Mouse (Mus musculus) left cerebral cortex, postnatal 14 days (tissue): ENCODE measurements at regions not wholly inside any gene's neighbourhood (a gene's known extent, or its start where the extent isn't known, plus 50 kb on each side); places are given as distances from the start of the nearest gene placed in this dataset.

ENCODE experiments used
- DNase-seq, 2 experiments: peaks; one replicate each; pipeline ENCODE4 v3.0.0; 2021 to 2022; ENCODE audit warnings: low spot score in 2 of 2, mixed read lengths in 1 of 2
- intact Hi-C: fragments of 180-260 bp; cut with DNase I; formaldehyde crosslinking; loops from one replicate; pipeline ENCODE4 v1.15.1; 2025

DNA sequence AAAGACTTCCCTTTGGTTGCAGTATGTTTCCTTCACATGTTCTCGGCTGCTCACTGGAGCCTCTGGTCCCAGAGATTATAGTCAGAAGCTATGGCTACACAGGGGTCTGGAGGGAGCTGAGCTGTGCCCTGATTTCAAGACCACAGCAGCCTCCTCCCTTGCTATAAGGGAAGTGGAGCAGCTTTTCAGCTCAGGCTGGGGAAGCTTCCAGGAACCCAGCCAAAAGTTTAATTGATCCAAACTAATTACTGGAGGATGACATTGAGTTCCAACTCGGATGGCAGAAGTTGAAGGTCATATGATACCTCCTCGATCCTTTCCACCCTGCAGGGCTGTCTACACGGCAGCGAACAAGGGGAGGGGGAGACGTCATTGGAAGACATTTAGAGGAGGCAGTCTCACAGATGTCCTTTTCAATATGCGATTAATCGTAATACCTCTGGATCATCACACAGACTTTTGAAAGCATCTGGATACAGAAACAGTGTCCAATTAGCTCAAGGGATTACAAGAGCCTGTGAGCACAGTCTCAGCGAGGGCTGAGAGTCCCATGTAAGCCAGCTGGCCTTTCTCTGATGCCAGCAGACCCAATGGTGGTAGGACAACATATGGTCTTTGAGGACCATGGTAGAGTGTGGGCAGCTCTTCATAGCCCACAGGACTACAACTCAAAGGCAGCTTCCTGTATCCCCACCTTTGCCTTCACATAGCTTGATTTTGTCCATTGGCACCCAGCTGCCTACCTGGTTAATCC, 396.1 kb upstream of the Trpc7 start:
- no peak for DNase-seq
- intact Hi-C loops = no loop called here

- intact Hi-C loops = no loop called here
- no peak for DNase-seq
Measured at GRCm38 (mm10) chr13:57286168-57286567, 390.4 kb upstream of the Trpc7 start.

DNA sequence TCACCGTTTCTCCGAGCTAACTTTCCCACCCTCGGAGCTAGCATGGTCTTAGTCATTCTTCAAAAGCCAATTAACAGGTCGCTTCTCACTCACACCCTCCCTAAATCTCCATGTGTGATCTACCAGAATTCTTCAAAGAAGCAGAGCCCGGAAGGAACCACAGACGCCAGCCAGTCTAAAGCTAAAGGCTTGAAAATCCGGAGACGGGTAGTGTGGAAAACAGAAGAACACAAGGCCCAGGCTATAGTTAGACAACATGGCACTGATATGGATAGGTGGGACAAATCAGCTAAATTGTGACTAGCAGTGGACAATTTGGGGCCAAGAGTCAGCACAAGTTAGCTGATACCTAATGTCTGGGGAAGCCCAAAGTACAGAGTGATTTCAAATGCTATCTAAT, 387.0 kb upstream of the Trpc7 start:
- no peak for DNase-seq
- intact Hi-C loops = no loop called here

GRCm38 (mm10) chr13:57281941-57282710, 386.3 kb upstream of the Trpc7 start:
- DNase-seq = no peak
- intact Hi-C loops = loop anchor here (1.0 kb wide), 1 partner anchor 626 kb away; the partner anchor contains the start of gene Spock1

- DNase-seq = peak; percentile 71 to 78
- intact Hi-C loops = loop anchor here (1.0 kb wide), 1 partner anchor 627 kb away; the partner anchor contains the start of gene Spock1
Measured at GRCm38 (mm10) chr13:57281504-57281903, 385.7 kb upstream of the Trpc7 start.

GRCm38 (mm10) chr13:57278580-57278979, 382.8 kb upstream of the Trpc7 start:
- DNase-seq = no peak
- intact Hi-C loops = no loop called here

DNA sequence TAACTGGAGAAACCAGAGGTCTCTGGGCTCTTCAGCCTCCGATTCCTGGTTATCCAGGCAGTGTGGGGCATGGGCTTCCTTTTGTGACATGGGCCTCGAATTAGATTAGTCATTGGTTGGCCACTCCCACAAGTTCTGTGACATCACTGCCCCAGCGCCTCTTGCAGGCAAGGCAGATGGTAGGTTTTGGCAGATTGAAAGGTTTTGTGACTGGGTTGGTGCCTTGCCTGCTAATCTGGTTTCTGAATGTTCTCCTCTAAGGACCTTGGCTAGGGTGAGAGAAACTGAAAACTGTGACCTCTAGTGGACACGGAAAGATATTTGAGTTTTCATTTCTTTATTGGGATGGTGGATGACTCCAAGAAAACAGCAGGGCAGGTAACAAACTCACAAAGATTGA, 381.3 kb upstream of the Trpc7 start:
- peak in 1 of 2 experiments; percentile 52 for DNase-seq
- intact Hi-C loops = no loop called here

GRCm38 (mm10) chr13:57275871-57276270, 380.1 kb upstream of the Trpc7 start:
- intact Hi-C loops = no loop called here

DNA sequence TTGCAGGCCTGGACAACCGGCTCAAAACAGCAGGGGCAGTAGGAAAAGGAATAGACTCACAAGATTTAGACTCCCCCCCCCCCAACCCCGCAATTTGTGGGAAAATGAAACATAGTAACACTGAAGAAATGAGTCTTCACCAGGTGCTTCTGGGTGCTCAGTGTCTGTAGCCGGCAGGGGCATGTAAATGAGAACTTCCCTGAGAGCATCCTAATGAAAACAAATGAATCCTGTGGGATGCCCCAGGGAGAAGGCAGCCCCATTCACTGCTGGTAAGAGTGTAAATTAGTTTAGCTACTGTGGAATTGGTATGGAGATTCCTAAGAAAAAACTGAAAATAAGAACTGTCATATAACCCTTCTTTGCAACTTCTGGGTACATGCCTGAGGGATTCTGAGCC, 377.8 kb upstream of the Trpc7 start:
- no peak for DNase-seq
- intact Hi-C loops = no loop called here

More at GRCm38 (mm10) chr13:57275871-57276270, 380.1 kb upstream of the Trpc7 start:
- no peak for DNase-seq

DNA sequence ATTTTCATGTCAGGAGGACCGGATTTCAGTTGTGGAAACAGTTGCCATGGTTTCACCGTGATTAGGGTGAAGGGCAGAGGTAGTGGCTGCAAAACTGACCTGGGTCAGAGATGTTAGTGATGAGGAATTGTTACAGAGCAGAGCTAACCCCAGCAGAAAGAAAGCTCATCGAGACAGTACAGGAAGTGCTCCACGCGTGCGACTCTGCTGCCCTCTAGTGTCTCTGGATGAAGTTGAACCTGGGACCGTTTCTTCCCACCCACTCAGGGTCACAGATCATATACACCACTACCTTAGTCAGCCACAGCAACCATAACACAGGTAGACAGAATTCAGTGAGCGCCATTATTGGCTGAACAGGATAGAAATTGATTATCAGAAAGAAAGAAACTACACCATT, 373.8 kb upstream of the Trpc7 start:
- DNase-seq = peak; percentile 25 to 52
- intact Hi-C loops = loop anchor here (10.0 kb wide), 1 partner anchor 715 kb away; no protein-coding TSS in a partner anchor

DNA sequence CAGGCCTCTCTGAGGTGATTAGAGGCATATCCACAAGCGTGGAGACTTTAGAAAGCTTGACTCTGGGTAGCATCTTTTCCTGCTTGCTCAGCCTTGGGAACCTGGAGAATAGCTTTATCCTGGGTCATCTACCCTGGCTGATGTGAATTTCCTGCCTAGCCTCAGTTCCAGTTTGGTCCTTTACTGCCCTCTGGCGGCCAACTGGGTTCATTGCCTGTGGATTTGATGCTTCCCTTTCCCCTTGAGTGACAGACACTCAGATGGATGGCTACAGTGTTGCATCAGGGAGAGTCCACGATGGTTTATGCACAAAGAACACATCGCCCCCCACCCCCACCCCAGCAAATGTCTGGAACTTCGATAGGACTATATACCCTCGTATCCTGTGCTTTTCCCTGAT, 364.1 kb upstream of the Trpc7 start:
- intact Hi-C loops = loop anchor here (2.0 to 10.0 kb wide), 4 partner anchors 365 to 783 kb away; partner anchors contain the start of gene Trpc7
- DNase-seq = peak; percentile 78 to 89

DNA sequence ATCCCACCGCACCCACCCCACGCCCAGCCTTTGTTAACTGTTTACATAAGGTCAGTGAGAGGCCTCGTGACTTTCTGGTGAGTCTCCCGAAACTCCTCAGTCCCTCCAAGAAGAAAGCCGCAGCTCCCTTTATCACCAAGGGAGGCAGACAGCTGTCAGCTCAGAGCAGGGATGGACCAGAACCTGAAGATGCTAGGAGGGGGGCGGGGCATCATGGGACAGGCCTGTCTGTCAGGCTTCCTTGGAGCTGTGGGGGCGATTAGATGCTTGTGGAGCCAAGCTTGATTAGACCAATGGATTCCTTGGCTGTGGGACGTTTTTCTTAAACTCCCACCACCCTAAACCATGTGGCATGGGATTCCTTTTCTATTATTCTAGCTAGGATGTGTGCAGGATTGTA, 363.7 kb upstream of the Trpc7 start:
- intact Hi-C loops = no loop called here
- no peak for DNase-seq

- DNase-seq = peak; percentile 68 to 77
- intact Hi-C loops = no loop called here
Measured at GRCm38 (mm10) chr13:57255920-57256319, 360.1 kb upstream of the Trpc7 start.

DNA sequence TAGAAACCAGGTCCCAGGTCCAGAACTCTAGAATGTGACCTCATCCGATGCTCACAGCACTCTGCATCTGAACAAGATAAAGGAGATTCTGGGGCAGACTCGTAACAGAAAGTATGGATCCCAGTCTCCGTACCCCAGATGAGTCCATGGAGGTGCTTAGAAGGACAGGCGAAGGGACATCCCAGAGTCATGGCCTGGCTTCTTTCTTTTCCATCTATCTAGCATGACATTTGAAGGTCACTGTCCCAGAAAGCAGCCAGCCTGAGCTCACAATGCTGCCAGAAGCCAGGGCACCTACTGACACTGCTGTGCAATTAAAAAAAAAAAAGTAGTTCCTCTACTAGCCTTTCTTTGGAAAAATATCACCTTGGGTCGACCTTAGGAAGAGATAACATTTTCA, 354.1 kb upstream of the Trpc7 start:
- intact Hi-C loops = no loop called here
- DNase-seq = no peak

DNA sequence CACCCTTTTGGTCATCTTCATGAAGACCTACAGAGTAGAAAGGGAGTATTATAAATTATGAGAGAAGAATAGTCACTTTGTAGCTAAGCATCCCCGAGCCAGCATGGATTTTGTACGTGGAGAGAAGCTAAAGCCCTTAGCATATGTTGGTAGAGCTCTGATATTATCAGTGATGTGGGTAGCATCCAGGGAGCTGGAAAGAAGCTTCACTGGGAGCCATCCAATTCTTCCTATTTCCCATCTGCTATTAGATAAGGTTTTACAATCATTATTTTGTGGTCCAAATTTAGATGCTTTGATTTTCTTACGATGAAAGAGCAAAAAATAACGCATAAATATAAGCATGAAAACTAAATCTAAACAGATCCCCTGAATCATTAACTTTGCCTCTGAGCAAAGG, 353.6 kb upstream of the Trpc7 start:
- DNase-seq = no peak
- intact Hi-C loops = no loop called here

DNA sequence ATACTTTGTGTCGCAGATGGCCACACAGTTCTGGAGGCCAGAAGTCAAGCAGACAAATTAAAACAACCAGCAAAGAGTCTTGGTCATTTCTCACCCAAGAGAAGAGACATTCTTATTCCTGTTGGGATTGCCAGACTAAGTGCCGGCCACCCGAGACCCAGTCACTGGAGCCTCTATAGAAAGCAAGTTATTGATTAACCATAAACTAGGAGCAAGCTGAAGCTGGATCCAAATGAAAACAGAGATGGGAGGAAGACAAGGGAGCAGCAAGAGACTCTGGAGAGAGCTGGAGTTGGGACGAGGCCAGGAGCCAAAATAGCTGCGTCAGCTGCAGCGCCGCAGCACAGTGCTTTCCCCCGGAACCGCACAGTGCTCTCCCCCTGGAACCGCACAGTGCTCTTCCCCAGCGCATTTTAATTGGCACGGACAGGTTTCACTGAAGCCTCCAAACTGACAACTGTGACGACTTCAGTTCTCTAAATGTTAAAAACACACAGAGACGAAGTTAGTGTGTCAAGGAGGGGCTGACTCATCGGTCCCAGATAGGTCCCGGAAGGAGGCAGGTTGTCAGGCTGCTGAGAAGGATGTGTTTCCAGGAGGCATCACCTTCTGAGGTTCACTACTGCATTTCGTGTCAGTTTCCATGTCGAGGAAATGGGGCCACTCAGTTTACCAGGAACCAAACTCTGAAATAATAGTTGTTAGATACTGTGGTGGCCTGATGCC, 350.6 kb upstream of the Trpc7 start:
- intact Hi-C loops = no loop called here
- peak in 1 of 2 experiments; percentile 19 for DNase-seq

GRCm38 (mm10) chr13:57236917-57237316, 341.1 kb upstream of the Trpc7 start:
- DNase-seq = no peak
- intact Hi-C loops = no loop called here

- intact Hi-C loops = no loop called here
- no peak for DNase-seq
Measured at GRCm38 (mm10) chr13:57236211-57236610, 340.4 kb upstream of the Trpc7 start.

DNA sequence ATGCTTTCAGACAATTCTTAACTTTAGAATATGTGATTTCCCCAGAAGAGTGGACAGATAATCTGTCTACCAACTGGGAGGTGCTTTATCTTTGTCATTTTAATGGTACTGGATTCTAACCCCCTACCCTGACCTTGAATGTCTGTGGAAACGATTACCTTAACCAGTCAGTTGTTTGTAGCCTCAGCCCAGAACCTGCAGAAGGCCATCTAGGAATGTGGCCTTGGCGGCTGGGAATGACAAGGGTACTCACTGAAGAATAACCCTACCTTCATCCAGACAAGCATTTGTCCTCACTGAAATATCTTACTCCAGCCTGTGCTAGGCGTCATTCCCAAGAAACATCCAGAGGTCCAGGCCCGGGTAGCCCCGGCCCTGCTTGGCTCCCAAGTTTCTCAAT, 337.1 kb upstream of the Trpc7 start:
- DNase-seq = no peak
- intact Hi-C loops = no loop called here

DNA sequence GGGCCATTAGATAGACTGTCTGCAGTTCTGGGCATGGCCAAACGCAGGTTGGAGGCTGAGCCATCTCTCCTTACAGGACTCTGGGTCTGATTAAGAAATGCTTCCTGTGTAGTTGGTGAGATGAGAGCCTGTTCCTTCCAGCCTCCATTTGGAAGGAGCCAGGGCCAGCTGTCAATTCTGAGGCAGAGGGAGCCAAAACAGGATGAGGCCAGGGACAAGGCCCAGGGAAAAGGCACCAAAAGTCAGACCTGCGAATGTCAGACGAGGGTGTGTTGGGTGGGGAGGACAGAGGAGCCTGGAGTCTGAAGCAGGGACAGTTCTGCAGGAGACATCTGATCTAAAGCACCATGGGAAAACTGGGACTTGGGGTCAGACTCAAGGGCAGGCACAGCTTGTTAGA, 335.9 kb upstream of the Trpc7 start:
- DNase-seq = no peak
- intact Hi-C loops = no loop called here
